Mouse (Mus musculus) neural tube, embryonic 11.5 days (tissue): Measurements from ENCODE around the gene Stat2. TPM values are rescaled to one million over a fixed set of nuclear protein-coding genes. Genes with fewer than 3 reads are reported as not detected.
A peak's percentile ranks its signal among the peaks of the same experiment; 100 is the strongest.

ENCODE experiments used
- ATAC-seq: fragments of 200-750 bp; cut with Nextera tagmentation; 2 replicates; pipeline ENCODE4 v1.8.0; 2017; ENCODE audit warnings: moderate number of reproducible peaks, mild to moderate bottlenecking, moderate TSS enrichment, moderate library complexity; ENCODE audit not compliant: insufficient read depth, low FRiP score, low TSS enrichment
- DNase-seq: peaks from one replicate; pipeline ENCODE4 v3.0.0-alpha.2; 2015; ENCODE audit warnings: low spot score
- H3K27ac ChIP-seq: fragments of 300-500 bp; sonication (generic); 2 replicates; pipeline ENCODE4 v1.5.1; 2014; ENCODE audit warnings: low read depth, mild to moderate bottlenecking, low read length
- H3K27me3 ChIP-seq: fragments of 300-500 bp; sonication (generic); 2 replicates; pipeline ENCODE4 v1.6.1; 2014; ENCODE audit warnings: mild to moderate bottlenecking, low read length, mixed read lengths; ENCODE audit not compliant: control insufficient read depth, insufficient read depth
- H3K36me3 ChIP-seq: fragments of 300-500 bp; sonication (generic); 2 replicates; pipeline ENCODE4 v1.6.1; 2014; ENCODE audit warnings: mild to moderate bottlenecking, low read length, moderate library complexity, mixed read lengths; ENCODE audit not compliant: control insufficient read depth, insufficient read depth
- H3K4me1 ChIP-seq: fragments of 300-500 bp; sonication (generic); 2 replicates; pipeline ENCODE4 v1.6.1; 2014; ENCODE audit warnings: low read length, mixed read lengths; ENCODE audit not compliant: control insufficient read depth, insufficient read depth
- H3K4me2 ChIP-seq: fragments of 300-500 bp; sonication (generic); 2 replicates; pipeline ENCODE4 v1.6.1; 2014; ENCODE audit warnings: low read depth, mild to moderate bottlenecking, moderate library complexity
- H3K4me3 ChIP-seq: fragments of 300-500 bp; sonication (generic); 2 replicates; pipeline ENCODE4 v1.5.1; 2014; ENCODE audit warnings: low read depth, low read length
- H3K9ac ChIP-seq: fragments of 300-500 bp; sonication (generic); 2 replicates; pipeline ENCODE4 v1.6.1; 2014; ENCODE audit warnings: mild to moderate bottlenecking, low read length
- H3K9me3 ChIP-seq: fragments of 300-500 bp; sonication (generic); 2 replicates; pipeline ENCODE4 v1.6.1; 2016; ENCODE audit warnings: low read length; ENCODE audit not compliant: control insufficient read depth
- WGBS: fragments of 180-500 bp; shearing (Covaris S2); extraction: QIAGEN DNeasy Blood & Tissue Kit; methylation state at CpG from one replicate; pipeline ENCODE4 v1.1.7; 2014; 5-methylcytosine and 5-hydroxymethylcytosine counted together
- polyA plus RNA-seq: library from polyadenylated mRNA; unstranded; fragments of >200 nt; fragmentation: Nextera tagmentation; extraction: Ambion mirVana; gene quantifications from 2 replicates; pipeline ENCODE4 v1.2.1, GENCODE M21; 2014

The Stat2 gene
- polyA plus RNA-seq, 1 experiment from 2014 or later, result 17.2 TPM

GRCm38 (mm10) chr10:128298243-128298642 is 27.9 kb downstream of the Stat2 start:
- WGBS, result 77% methylated on average over 6 of the region's 6 CpGs
- ATAC-seq (no peak), DNase-seq (no peak)
- Histone ChIP-seq H3K27me3 (no peaks in the 10 kb centered on the region), H3K9ac (no peak overlapping the region), H3K4me1 (peaks cover 3% of the 10 kb centered on the region), H3K4me2 (no peak overlapping the region), H3K36me3 (no peaks in the 10 kb centered on the region), H3K27ac (no peak overlapping the region), H3K9me3 (no peaks in the 10 kb centered on the region), H3K4me3 (no peak overlapping the region)

GRCm38 (mm10) chr10:128298702-128299171 is 28.4 kb downstream of the Stat2 start, which contains the start of gene Il23a:
Gene Il23a, minus strand, starts transcription at chr10:128298752.
- Histone ChIP-seq H3K27ac (no peak within 1 kb of the TSS), H3K9me3 (no peaks in the 10 kb centered on the region), H3K36me3 (no peaks in the 10 kb centered on the region), H3K27me3 (no peaks in the 10 kb centered on the region), H3K9ac (no peak within 1 kb of the TSS), H3K4me2 (no peak within 1 kb of the TSS), H3K4me3 (no peak within 1 kb of the TSS), H3K4me1 (peaks cover 3% of the 10 kb centered on the region)
- DNase-seq (no peak), ATAC-seq (no peak)
- WGBS, result 84% methylated on average over 11 of the region's 11 CpGs

- H3K9me3 ChIP-seq, result no peaks in the 10 kb centered on the region
- 48% methylated on average over 3 of the region's 3 CpGs for WGBS
- no peaks in the 10 kb centered on the region for H3K36me3 ChIP-seq
- DNase-seq, result no peak
- peak overlapping the region; percentile 55 for H3K4me3 ChIP-seq
- H3K27ac ChIP-seq, result peak overlapping the region; percentile 80
- no peak for ATAC-seq
- H3K4me2 ChIP-seq, result peak overlapping the region; percentile 79
- peaks cover 9% of the 10 kb centered on the region for H3K4me1 ChIP-seq
- peak overlapping the region; percentile 95 for H3K9ac ChIP-seq
- H3K27me3 ChIP-seq, result no peaks in the 10 kb centered on the region
Measured at GRCm38 (mm10) chr10:128302357-128302756, 32.0 kb downstream of the Stat2 start.

GRCm38 (mm10) chr10:128302785-128303125 is 32.4 kb downstream of the Stat2 start:
- peak overlapping the region; percentile 80 for H3K27ac ChIP-seq
- H3K9ac ChIP-seq, result peak overlapping the region; percentile 95
- no peaks in the 10 kb centered on the region for H3K36me3 ChIP-seq
- H3K4me2 ChIP-seq, result peak overlapping the region; percentile 79
- 1% methylated on average over 9 of the region's 9 CpGs for WGBS
- ATAC-seq (peak; percentile 32), DNase-seq (no peak)
- peaks cover 9% of the 10 kb centered on the region for H3K4me1 ChIP-seq
- peak overlapping the region; percentile 55 for H3K4me3 ChIP-seq
- H3K9me3 ChIP-seq, result no peaks in the 10 kb centered on the region
- no peaks in the 10 kb centered on the region for H3K27me3 ChIP-seq

GRCm38 (mm10) chr10:128303126-128304021 is 33.0 kb downstream of the Stat2 start, which contains the start of gene Pan2:
Gene Pan2, plus strand, starts transcription at chr10:128303335.
- peak; percentile 99 for ATAC-seq
- H3K4me2 ChIP-seq, result peak within 1 kb of the TSS; percentile 79
- peak; percentile 100 for DNase-seq
- H3K27me3 ChIP-seq, result no peaks in the 10 kb centered on the region
- peak within 1 kb of the TSS; percentile 89 for H3K27ac ChIP-seq
- peak within 1 kb of the TSS; percentile 95 for H3K9ac ChIP-seq
- H3K4me3 ChIP-seq, result peak within 1 kb of the TSS; percentile 55
- H3K36me3 ChIP-seq, result no peaks in the 10 kb centered on the region
- no peaks in the 10 kb centered on the region for H3K9me3 ChIP-seq
- H3K4me1 ChIP-seq, result peaks cover 9% of the 10 kb centered on the region
- 3% methylated on average over 37 of the region's 37 CpGs for WGBS

- H3K9me3 ChIP-seq, result no peaks in the 10 kb centered on the region
- DNase-seq (no peak), ATAC-seq (no peak)
- H3K4me3 ChIP-seq, result no peak overlapping the region
- no peaks in the 10 kb centered on the region for H3K4me1 ChIP-seq
- H3K36me3 ChIP-seq, result peaks cover 14% of the 10 kb centered on the region
- H3K27ac ChIP-seq, result no peak overlapping the region
- H3K9ac ChIP-seq, result no peak overlapping the region
- no peak overlapping the region for H3K4me2 ChIP-seq
- 88% methylated on average over 7 of the region's 7 CpGs for WGBS
- no peaks in the 10 kb centered on the region for H3K27me3 ChIP-seq
Measured at GRCm38 (mm10) chr10:128309654-128310053, 39.3 kb downstream of the Stat2 start.

- no peaks in the 10 kb centered on the region for H3K9me3 ChIP-seq
- H3K36me3 ChIP-seq, result peaks cover 17% of the 10 kb centered on the region
- no peaks in the 10 kb centered on the region for H3K4me1 ChIP-seq
- no peak overlapping the region for H3K4me2 ChIP-seq
- H3K9ac ChIP-seq, result no peak overlapping the region
- H3K27me3 ChIP-seq, result no peaks in the 10 kb centered on the region
- ATAC-seq, result no peak
- no peak for DNase-seq
- H3K4me3 ChIP-seq, result no peak overlapping the region
- WGBS, result 87% methylated on average over 11 of the region's 11 CpGs
- no peak overlapping the region for H3K27ac ChIP-seq
Measured at GRCm38 (mm10) chr10:128310177-128310576, 39.8 kb downstream of the Stat2 start.

- H3K4me1 ChIP-seq, result no peaks in the 10 kb centered on the region
- 87% methylated on average over 4 of the region's 4 CpGs for WGBS
- no peak overlapping the region for H3K27ac ChIP-seq
- H3K36me3 ChIP-seq, result peaks cover 21% of the 10 kb centered on the region
- no peak for DNase-seq
- no peak overlapping the region for H3K4me3 ChIP-seq
- no peaks in the 10 kb centered on the region for H3K27me3 ChIP-seq
- H3K9ac ChIP-seq, result no peak overlapping the region
- no peak for ATAC-seq
- H3K9me3 ChIP-seq, result no peaks in the 10 kb centered on the region
- H3K4me2 ChIP-seq, result no peak overlapping the region
Measured at GRCm38 (mm10) chr10:128310902-128311301, 40.5 kb downstream of the Stat2 start.

GRCm38 (mm10) chr10:128315578-128315977 is 45.2 kb downstream of the Stat2 start:
- no peak overlapping the region for H3K4me2 ChIP-seq
- no peaks in the 10 kb centered on the region for H3K9me3 ChIP-seq
- DNase-seq, result no peak
- no peaks in the 10 kb centered on the region for H3K4me1 ChIP-seq
- H3K27ac ChIP-seq, result no peak overlapping the region
- no peak overlapping the region for H3K9ac ChIP-seq
- WGBS, result 93% methylated on average over 8 of the region's 8 CpGs
- no peak for ATAC-seq
- no peak overlapping the region for H3K4me3 ChIP-seq
- peaks cover 21% of the 10 kb centered on the region for H3K36me3 ChIP-seq
- H3K27me3 ChIP-seq, result no peaks in the 10 kb centered on the region
